Mouse (Mus musculus) cerebellum, adult 2 months (tissue): ENCODE data around the gene Il31ra. TPM values are rescaled to one million over a fixed set of nuclear protein-coding genes. Genes with fewer than 3 reads are reported as not detected.

Experiments used
- DNase-seq, 2 experiments: peaks; one replicate each; pipeline ENCODE4 v3.0.0; 2021
- H3K27ac ChIP-seq: fragments of 200-500 bp; 2 replicates; pipeline ENCODE4 v1.5.1; 2012; ENCODE audit warnings: low read length, control low read depth, inconsistent platforms; ENCODE audit not compliant: insufficient read depth
- H3K27me3 ChIP-seq: fragments of 200-500 bp; 2 replicates; pipeline ENCODE4 v1.6.1; 2012; ENCODE audit warnings: inconsistent platforms, mild to moderate bottlenecking, low read length, moderate library complexity; ENCODE audit not compliant: control insufficient read depth, insufficient read depth
- H3K4me1 ChIP-seq: fragments of 200-500 bp; 2 replicates; pipeline ENCODE4 v1.6.1; 2011; ENCODE audit warnings: low read length; ENCODE audit not compliant: control insufficient read depth, insufficient read depth
- H3K4me3 ChIP-seq: fragments of 200-500 bp; replicated peaks from 2 replicates; pipeline ENCODE3; 2011; ENCODE audit warnings: mild to moderate bottlenecking, low read depth, low read length, control low read depth; ENCODE audit not compliant: insufficient read depth
- CTCF ChIP-seq: fragments of 200-500 bp; IDR thresholded peaks from 2 replicates; pipeline ENCODE4 v1.5.1; 2011; ENCODE audit warnings: low read depth, mild to moderate bottlenecking, control low read depth, low read length, moderate library complexity, borderline replicate concordance; ENCODE audit not compliant: insufficient read depth
- POLR2A ChIP-seq: fragments of 200-500 bp; IDR thresholded peaks from 2 replicates; pipeline ENCODE4 v1.6.1; 2011; ENCODE audit warnings: low read length, control low read depth, borderline replicate concordance; ENCODE audit not compliant: insufficient read depth
- WGBS: fragments of 180-500 bp; shearing (Covaris S2); methylation state at CpG from one replicate; pipeline ENCODE4 v1.1.7; 2018; 5-methylcytosine and 5-hydroxymethylcytosine counted together
- polyA plus RNA-seq: library from polyadenylated mRNA; depleted of rRNA; stranded (reverse); fragments of >200 nt; gene quantifications from 2 replicates; pipeline ENCODE4 v1.2.3, GENCODE M21; 2012

Il31ra gene
- polyA plus RNA-seq, 1 experiment, result 0.11 TPM

DNA sequence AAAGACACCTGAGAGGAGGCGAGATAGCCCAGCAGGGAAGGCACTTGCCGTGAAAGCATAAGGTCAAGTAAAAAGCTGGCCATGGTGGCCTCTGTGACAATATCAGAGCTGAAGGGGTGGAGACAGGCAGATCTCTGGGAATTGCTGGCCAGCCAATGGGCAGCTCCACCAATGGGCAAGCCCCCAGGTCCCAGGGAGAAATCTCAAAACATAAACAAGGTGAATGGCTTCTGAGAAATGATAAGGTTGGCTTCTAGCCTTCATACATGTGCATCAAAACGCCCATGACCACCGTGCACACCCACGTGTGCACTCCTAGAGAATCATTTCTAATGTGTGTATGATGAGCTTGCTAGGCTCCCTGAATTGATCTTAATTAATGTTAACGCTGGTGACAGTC, 61.9 kb downstream of the Il31ra start:
- 91% methylated on average over 6 of the region's 6 CpGs for WGBS
- Histone ChIP-seq H3K27ac (no peak overlapping the region), H3K27me3 (no peaks in the 10 kb centered on the region), H3K4me1 (no peaks in the 10 kb centered on the region), H3K4me3 (no peak overlapping the region)
- TF ChIP-seq POLR2A (no peak), CTCF (no peak)
- DNase-seq, result no peak

DNA sequence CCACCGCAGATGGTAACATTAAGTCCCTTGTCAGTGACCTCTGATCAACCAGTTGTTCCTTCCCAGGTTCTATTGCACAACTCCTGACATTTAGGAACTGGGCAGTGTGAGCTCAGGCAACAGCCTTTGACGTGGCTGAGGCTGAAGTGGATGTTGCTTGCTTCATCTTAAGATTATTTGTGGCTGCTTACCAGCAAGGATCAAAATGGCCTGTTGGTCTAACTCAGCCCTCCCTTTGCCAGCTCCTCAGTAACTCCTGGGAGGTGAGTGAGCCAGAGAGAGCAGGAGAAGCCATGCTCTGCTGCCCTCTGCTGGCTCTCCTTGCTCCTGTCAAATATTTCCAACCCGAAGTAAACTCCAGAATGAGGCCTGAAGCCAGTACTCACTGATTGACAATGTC, 64.3 kb downstream of the Il31ra start:
- H3K4me3 ChIP-seq, result no peak overlapping the region
- no peaks in the 10 kb centered on the region for H3K4me1 ChIP-seq
- H3K27ac ChIP-seq, result no peak overlapping the region
- DNase-seq, result peak; percentile 35 to 45
- no peak for TF ChIP-seq POLR2A
- TF ChIP-seq CTCF, result peak; percentile 66
- no peaks in the 10 kb centered on the region for H3K27me3 ChIP-seq
- WGBS, result 33% methylated on average over 3 of the region's 3 CpGs

DNA sequence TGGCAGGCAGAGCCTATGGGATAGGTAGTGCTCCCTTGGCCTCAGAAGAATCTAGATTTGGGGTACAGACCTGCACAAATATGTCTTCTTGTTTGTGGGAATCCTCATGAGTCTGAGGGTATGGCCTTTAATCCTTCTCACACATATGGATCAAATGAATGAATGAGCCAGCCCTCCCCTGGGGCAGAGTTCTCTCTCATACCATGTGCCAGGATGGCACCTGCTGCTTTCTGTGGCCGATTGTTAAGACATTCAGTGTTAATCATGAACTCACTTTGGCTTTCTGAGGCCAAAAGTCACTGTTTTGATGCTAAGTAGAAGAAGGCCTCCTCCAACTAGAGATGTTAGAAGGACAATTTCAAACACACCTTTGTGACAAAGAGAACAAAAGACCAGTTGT, 67.0 kb downstream of the Il31ra start:
- no peak for DNase-seq
- Histone ChIP-seq H3K27ac (no peak overlapping the region), H3K27me3 (no peaks in the 10 kb centered on the region), H3K4me1 (no peaks in the 10 kb centered on the region), H3K4me3 (no peak overlapping the region)
- WGBS, result 8% methylated on average over 1 of the region's 1 CpGs
- TF ChIP-seq POLR2A, result no peak
- TF ChIP-seq CTCF, result no peak

DNA sequence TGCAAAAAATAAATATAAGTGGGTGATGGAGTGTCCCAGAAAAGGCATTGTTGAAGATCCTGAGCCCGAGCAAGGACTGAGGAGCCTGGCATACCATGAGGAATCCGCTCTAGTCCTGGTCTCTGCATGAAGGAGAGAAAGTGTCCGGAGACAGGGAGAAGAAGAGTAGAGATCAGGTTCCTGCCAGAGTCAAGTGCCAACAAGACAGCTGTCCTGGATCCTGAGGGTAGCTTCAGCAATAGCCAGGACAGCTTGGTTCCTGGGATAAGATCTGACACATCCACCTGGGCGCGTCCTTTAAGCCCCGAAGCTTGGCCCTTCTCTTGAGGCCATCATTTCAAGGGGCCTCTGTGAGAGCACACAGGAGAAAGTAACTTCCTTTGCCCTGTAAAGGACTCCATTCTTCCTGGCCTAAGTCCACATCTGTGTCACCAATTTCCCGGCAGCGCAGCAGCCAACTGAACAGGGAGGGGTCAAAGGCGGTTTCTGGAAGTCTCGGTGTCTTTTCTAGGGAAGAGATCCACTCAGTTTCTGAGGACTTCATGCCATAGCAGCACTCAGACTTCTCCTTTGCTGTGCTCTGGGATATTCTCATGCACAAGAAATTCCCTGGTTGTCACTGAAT, 70.7 kb downstream of the Il31ra start:
- no peak overlapping the region for H3K27ac ChIP-seq
- H3K4me1 ChIP-seq, result no peaks in the 10 kb centered on the region
- H3K27me3 ChIP-seq, result no peaks in the 10 kb centered on the region
- TF ChIP-seq POLR2A (no peak), CTCF (no peak)
- WGBS, result 48% methylated on average over 10 of the region's 10 CpGs
- DNase-seq, result no peak
- no peak overlapping the region for H3K4me3 ChIP-seq

DNA sequence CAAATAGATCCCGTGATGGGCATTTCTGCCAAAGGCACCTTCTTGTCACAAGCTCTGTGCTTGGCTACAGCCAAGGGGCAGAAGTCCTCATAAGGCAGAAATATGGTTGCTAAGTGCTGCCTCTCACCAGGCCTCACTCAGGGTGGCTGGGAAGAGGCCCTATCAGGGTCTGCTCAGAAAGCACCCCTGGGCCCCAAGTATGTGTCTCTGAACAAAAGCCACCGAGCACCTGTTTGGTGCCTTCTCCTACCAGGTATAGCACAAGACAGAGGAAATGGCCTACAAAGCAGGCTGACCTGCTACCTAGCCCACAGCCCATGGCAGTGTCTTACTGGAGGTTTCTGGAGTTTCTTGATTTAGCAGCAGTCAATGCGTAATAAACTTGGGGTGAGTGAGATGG, 71.3 kb downstream of the Il31ra start:
- no peak for TF ChIP-seq CTCF
- no peak for TF ChIP-seq POLR2A
- Histone ChIP-seq H3K4me1 (no peaks in the 10 kb centered on the region), H3K4me3 (no peak overlapping the region), H3K27me3 (no peaks in the 10 kb centered on the region), H3K27ac (no peak overlapping the region)
- DNase-seq, result no peak
- WGBS, result 81% methylated on average over 3 of the region's 3 CpGs

DNA sequence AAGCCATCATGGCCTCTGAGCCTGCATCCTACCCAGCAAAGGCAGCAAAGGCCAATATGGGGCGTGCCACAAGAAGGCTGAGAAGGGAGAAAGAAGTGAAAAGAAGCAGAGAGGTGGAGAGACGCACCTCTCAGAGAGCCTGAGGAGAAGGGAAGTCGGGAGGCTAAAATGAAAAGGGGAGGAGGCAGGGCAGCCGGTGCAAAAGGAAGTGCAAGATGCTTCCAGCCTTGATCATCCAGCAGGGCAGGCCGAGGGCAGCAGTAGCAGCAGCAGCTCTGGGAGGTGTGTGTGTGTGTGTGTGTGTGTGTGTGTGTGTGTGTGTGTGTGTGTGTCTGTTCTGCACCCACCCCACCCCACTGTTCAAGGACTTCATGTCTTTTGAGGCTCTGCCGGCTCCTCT, 71.9 kb downstream of the Il31ra start:
- no peak overlapping the region for H3K27ac ChIP-seq
- no peaks in the 10 kb centered on the region for H3K4me1 ChIP-seq
- no peak overlapping the region for H3K4me3 ChIP-seq
- TF ChIP-seq CTCF (no peak), POLR2A (no peak)
- H3K27me3 ChIP-seq, result no peaks in the 10 kb centered on the region
- no peak for DNase-seq
- 79% methylated on average over 6 of the region's 6 CpGs for WGBS

DNA sequence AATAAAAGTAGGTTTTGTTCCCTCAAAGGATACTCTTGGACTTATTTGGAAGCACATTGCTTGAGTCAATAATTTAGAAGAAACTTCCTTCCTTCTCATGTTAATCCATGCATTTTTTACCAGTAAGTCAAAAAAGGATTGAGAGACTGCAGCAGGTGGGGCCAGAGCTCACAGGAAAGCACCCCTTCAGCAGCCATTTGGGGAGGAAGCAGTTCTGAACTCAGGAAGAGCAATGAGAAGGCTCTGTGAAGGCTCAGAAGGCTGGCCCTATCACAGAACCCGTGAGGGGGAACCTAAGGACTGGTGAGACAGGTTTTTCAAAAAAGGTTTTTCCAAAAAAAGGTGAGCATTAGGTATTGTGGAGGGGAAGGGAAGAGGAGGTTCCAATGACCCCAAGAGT, 79.6 kb downstream of the Il31ra start:
- TF ChIP-seq POLR2A (no peak), CTCF (no peak)
- no peaks in the 10 kb centered on the region for H3K4me1 ChIP-seq
- 59% methylated on average over 1 of the region's 1 CpGs for WGBS
- H3K27ac ChIP-seq, result no peak overlapping the region
- no peak for DNase-seq
- H3K27me3 ChIP-seq, result no peaks in the 10 kb centered on the region
- no peak overlapping the region for H3K4me3 ChIP-seq

DNA sequence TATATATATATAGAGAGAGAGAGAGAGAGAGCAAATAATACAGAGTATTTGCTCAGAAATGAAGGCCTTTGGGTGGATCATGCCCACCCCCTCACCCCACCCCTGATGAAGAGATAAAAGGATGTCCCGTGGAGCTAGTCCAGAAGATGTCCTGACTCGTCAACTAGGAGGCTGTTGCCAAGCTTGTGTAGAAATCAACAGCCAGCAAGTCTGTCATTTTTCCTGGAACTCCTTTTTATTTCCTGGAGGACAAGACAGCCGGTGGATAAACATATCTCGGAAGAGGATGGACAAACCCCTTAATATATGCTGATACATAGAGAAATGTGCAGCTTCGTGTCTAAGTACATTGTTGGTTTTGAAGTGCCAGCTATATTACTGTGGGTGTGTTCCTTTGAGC, 81.3 kb downstream of the Il31ra start:
- Histone ChIP-seq H3K27ac (no peak overlapping the region), H3K4me3 (no peak overlapping the region), H3K27me3 (no peaks in the 10 kb centered on the region), H3K4me1 (no peaks in the 10 kb centered on the region)
- 60% methylated on average over 5 of the region's 5 CpGs for WGBS
- DNase-seq, result no peak
- TF ChIP-seq CTCF, result no peak
- no peak for TF ChIP-seq POLR2A

DNA sequence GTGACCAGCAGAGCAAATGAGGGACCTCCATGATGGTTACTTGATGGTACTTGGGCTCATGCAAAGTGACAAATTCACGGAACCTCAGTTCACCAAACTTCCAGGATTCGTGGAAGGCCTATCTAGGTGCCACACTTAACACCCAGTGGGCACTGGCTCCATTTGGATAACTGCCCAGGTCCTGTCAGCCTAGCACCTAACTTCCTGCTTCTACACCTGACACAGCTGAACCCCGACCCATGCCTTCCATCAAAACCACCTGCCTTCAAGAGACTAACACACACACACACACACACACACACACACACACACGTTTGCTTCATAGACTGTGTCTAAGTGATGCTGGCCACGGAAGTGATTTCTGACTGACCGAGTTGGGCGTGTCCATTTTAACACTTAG, 82.3 kb downstream of the Il31ra start:
- no peak for DNase-seq
- no peak overlapping the region for H3K4me3 ChIP-seq
- 73% methylated on average over 7 of the region's 7 CpGs for WGBS
- H3K27me3 ChIP-seq, result no peaks in the 10 kb centered on the region
- TF ChIP-seq CTCF (no peak), POLR2A (no peak)
- no peak overlapping the region for H3K27ac ChIP-seq
- no peaks in the 10 kb centered on the region for H3K4me1 ChIP-seq
